Mouse (Mus musculus): Measurements from ENCODE around the gene Hist1h1d.
"Not testable (repeated sequence)": the region's sequence is repeated elsewhere in the genome, so short reads cannot be mapped to it uniquely, and the experiment has no call there.

The Hist1h1d gene

GRCm38 (mm10) chr13:23591886-23592285 is 38.8 kb downstream of the Hist1h1d start:
- DNase-seq (ENCODE audit: low read depth, low spot score), result not testable (repeated sequence)

GRCm38 (mm10) chr13:23592614-23593013 is 39.6 kb downstream of the Hist1h1d start:
- peak; percentile 84 for DNase-seq (ENCODE audit: low read depth, low spot score)

- DNase-seq (ENCODE audit: low read depth, low spot score), result no peak
Observed at GRCm38 (mm10) chr13:23593051-23593770, 40.1 kb downstream of the Hist1h1d start.

- DNase-seq (ENCODE audit: low read depth, low spot score), result no peak
Observed at GRCm38 (mm10) chr13:23595185-23595584, 42.1 kb downstream of the Hist1h1d start.

DNA sequence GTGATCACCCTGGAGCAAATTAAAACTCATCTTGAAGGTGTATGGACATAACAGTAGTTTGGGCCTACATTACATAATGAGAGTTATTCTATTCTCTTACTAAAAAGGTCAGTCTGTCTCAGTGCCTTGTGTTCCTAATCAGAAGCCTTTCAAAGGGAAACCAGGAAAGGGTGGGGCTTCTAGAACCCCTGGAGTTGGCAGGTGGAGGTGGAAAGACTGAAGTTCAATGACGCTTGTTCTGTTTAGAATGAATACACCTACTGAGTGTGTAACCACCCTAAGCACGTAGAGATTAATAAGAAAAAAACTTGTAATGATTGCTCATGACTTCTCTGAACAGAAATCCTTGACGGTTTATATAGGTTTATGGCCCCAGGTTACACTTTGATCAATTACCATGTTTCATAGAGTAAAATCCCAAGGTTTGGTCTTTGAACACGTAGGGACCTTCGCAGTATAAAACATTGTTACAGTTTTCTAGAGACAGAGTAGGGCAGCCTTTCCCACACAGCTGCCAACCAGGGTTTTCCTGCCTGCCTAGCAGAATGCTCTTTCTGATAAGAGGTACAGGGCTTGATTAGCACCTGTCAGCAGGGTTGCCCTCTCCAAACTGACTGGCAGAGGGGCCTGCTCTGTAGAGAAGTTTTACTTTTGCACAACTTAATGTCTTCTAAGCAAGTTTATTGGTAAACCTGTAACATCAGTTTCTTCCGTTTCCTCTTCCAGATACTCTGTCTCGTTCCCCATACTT is 42.7 kb downstream of the Hist1h1d start:
- no peak for DNase-seq (ENCODE audit: low read depth, low spot score)

DNA sequence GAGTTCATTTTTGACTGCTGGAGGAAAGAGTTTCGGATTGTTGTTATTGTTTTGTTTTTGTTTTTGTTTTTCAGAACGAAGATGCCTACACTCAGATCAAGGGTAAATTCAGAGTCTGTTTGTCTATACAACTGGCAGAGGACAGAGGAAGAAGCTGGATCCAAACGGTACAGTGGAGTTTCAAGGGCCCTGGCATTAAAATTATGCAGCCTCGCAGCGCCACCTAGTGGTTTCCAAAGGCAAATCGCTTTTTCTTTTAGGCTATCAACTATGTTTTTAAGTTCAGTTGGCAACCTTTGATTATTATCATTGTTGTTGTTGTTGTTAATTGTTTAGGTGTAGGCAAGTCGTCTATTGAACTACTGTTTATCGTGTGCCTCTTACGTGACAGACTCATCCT is 44.9 kb downstream of the Hist1h1d start:
- DNase-seq (ENCODE audit: low read depth, low spot score), result peak; percentile 87

DNA sequence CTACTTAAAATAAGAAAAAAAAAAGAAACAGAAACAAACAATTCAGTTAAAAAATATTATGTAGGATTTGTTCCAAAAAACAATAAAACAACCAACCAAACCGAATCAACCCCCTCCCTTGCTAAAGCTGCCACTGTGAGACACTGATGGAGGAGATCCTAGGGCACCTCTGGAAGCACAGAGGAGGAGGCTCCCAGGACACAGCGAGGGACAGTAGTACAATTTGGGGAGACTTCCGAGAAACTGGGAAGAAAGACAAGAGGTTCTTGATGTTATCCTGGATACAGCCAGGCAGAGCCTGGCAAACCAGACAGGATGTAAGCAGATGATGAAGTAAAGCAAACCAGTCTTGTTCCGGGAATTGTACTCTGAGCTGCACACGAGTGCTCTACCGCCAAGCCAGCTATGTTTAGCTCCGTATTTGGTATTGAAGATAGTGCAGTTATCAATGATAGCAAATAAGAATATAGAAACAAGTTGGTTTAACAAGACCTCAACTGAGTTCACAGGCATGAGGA is 50.2 kb downstream of the Hist1h1d start:
- DNase-seq (ENCODE audit: low read depth, low spot score), result no peak

- no peak for DNase-seq (ENCODE audit: low read depth, low spot score)
Observed at GRCm38 (mm10) chr13:23604452-23604851, 51.4 kb downstream of the Hist1h1d start.

DNA sequence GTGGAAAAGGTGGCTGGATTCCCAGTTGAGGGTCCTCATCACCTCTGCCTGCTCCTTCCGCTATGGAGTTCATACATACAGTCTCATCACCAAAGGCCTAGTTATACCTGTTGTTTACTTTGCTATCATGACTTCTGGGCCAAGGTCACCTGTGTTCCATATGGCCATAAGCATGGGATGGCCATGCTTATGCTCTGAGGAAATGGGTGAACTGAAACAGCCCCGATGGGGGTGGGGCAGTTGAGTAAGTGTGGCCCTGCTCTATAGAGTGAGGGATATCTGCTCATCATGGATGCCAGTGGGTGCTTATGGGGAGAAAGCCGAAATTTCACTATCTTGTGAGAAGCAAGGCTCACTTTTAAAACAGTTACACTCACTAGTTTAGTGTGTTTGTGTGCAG is 52.0 kb downstream of the Hist1h1d start:
- no peak for DNase-seq (ENCODE audit: low read depth, low spot score)

DNA sequence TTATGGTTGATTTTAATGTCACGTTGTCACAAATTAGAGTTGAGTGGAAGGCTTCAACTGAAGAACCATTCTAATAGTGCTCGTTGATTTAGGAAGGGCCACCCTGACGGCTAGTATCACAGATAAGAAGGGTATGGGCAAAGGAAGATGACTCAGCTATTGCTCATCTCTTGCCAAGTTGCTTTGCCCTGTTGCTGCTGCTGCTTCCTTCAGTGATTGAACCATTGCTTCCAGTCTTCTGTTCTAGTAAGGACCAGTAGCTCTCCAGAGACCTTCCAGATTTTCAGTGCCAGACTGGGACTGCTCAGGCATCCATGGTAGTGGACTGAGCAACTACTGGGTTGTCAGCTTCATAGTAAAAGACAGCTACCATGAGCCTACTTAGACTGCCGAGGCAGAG is 56.1 kb downstream of the Hist1h1d start:
- no peak for DNase-seq (ENCODE audit: low read depth, low spot score)

GRCm38 (mm10) chr13:23609844-23610243 is 56.8 kb downstream of the Hist1h1d start:
- DNase-seq (ENCODE audit: low read depth, low spot score), result no peak
